Mouse (Mus musculus): ENCODE measurements around the gene Olfr97. TPM values are rescaled to one million over a fixed set of nuclear protein-coding genes. Genes with fewer than 3 reads are reported as not detected.

Olfr97 gene
- total and polyA plus RNA-seq, 2 experiments from 2014 or later, result not detected

- H3K4me3 ChIP-seq (ENCODE audit: low read depth, low read length), result no peak overlapping the region
- ATAC-seq (ENCODE audit: low FRiP score) (no peak), DNase-seq (ENCODE audit: low spot score) (peak; percentile 16)
- no peak overlapping the region for H3K9ac ChIP-seq (replicated peaks; ENCODE audit: low read length, poor library complexity, severe bottlenecking)
- H3K4me2 ChIP-seq (ENCODE audit: low read depth, low read length, poor library complexity, severe bottlenecking), result no peak overlapping the region
- WGBS, result 25% methylated on average over 1 of the region's 1 CpGs
- H3K27ac ChIP-seq (ENCODE audit: low read depth, low read length), result no peak overlapping the region
- peak; percentile 50 for TF ChIP-seq CTCF (IDR thresholded peaks at IDR 0.05)
- H3K36me3 ChIP-seq (ENCODE audit: insufficient read depth, low read length), result no peaks in the 10 kb centered on the region
- no peaks in the 10 kb centered on the region for H3K4me1 ChIP-seq (ENCODE audit: insufficient read depth, low read length)
- H3K27me3 ChIP-seq (ENCODE audit: insufficient read depth, low read length), result no peaks in the 10 kb centered on the region
- H3K9me3 ChIP-seq (ENCODE audit: low read length), result no peaks in the 10 kb centered on the region
Measured at GRCm38 (mm10) chr17:37221879-37222278, 15.3 kb downstream of the Olfr97 start.

DNA sequence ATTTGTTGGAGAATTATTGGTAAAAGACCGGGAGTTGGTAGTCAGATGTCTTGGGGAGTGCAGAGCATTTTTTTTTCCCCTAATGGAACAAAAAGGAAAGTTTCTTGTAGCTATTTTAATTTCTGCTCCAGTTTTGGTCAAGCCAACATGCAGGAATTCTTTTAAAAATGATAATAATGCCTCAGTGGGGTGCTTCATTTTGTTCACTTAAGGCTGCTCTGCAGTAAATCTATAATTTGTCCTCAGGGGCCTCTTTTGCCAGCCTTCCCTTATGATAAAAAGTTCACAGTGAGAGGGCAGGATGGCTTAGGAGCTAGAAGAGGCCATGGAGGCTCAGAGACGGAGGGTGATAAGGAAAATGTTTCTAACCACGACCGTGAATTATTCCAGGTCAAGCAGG is 17.3 kb downstream of the Olfr97 start, which contains the start of gene Olfr96:
Olfr96 (plus strand) TSS at position 301 of the 400 bp plus-strand sequence.
- Histone ChIP-seq H3K36me3 (ENCODE audit: insufficient read depth, low read length) (no peaks in the 10 kb centered on the region), H3K27me3 (ENCODE audit: insufficient read depth, low read length) (no peaks in the 10 kb centered on the region), H3K4me3 (ENCODE audit: low read depth, low read length) (no peak within 1 kb of the TSS), H3K9me3 (ENCODE audit: low read length) (no peaks in the 10 kb centered on the region), H3K4me2 (ENCODE audit: low read depth, low read length, poor library complexity, severe bottlenecking) (no peak within 1 kb of the TSS), H3K4me1 (ENCODE audit: insufficient read depth, low read length) (no peaks in the 10 kb centered on the region), H3K27ac (ENCODE audit: low read depth, low read length) (no peak within 1 kb of the TSS), H3K9ac (replicated peaks; ENCODE audit: low read length, poor library complexity, severe bottlenecking) (no peak within 1 kb of the TSS)
- 64% methylated on average over 4 of the region's 4 CpGs for WGBS
- DNase-seq (ENCODE audit: low spot score), result no peak
- no peak for ATAC-seq (ENCODE audit: low FRiP score)
- no peak for TF ChIP-seq CTCF (IDR thresholded peaks at IDR 0.05)

DNA sequence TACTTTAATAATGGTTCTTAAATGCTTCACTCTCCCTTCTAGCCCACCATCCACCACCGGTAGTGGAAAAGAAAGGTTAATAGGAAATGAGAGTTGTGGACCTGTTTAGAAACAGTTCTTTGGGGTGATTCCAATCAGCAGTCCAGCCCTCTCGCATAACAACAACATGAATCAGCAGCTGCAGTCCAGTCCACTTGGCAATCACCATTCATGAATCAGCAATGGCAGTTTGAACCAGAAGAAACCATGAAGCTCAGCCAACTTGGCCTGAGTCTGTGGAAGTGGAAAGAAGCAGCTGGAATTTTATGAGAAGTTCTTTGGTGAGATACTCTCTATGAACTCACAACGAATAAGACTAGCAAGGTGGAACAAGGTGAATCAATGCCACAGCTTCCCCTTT is 18.6 kb downstream of the Olfr97 start:
- no peak for ATAC-seq (ENCODE audit: low FRiP score)

DNA sequence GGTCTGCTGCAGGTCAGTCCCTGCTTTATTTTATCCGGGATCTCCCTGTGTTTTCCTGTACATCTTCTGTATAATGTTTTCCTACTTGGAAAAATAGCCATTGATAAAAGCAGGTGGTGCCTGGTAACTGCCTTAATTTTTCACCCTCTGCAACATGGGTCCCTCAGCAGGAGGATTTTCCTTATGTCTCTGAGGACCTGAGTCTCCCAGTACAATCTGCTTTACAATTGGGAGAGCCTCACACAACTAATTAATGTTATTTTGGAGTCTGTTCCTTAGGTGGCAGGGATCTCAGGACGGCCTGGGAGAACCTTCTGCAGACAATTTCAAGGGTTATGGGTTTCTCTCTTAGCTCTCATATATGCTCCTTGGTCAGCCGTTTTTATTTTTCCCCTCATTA is 24.1 kb downstream of the Olfr97 start, which contains the start of gene Olfr95:
Olfr95 (minus strand) TSS at position 101 of the 400 bp plus-strand sequence.
- DNase-seq (ENCODE audit: low spot score) (no peak), ATAC-seq (ENCODE audit: low FRiP score) (no peak)
- no peak within 1 kb of the TSS for H3K4me2 ChIP-seq (ENCODE audit: low read depth, low read length, poor library complexity, severe bottlenecking)
- WGBS, result 75% methylated on average over 3 of the region's 3 CpGs
- no peaks in the 10 kb centered on the region for H3K27me3 ChIP-seq (ENCODE audit: insufficient read depth, low read length)
- H3K4me1 ChIP-seq (ENCODE audit: insufficient read depth, low read length), result no peaks in the 10 kb centered on the region
- H3K27ac ChIP-seq (ENCODE audit: low read depth, low read length), result no peak within 1 kb of the TSS
- no peak within 1 kb of the TSS for H3K4me3 ChIP-seq (ENCODE audit: low read depth, low read length)
- no peak within 1 kb of the TSS for H3K9ac ChIP-seq (replicated peaks; ENCODE audit: low read length, poor library complexity, severe bottlenecking)
- no peaks in the 10 kb centered on the region for H3K36me3 ChIP-seq (ENCODE audit: insufficient read depth, low read length)
- H3K9me3 ChIP-seq (ENCODE audit: low read length), result no peaks in the 10 kb centered on the region
- no peak for TF ChIP-seq CTCF (IDR thresholded peaks at IDR 0.05)

More for the DNA sequence above, 18.6 kb downstream of the Olfr97 start:
- Histone ChIP-seq H3K4me2 (ENCODE audit: low read depth, low read length, poor library complexity, severe bottlenecking) (no peak overlapping the region), H3K9me3 (ENCODE audit: low read length) (no peaks in the 10 kb centered on the region), H3K9ac (replicated peaks; ENCODE audit: low read length, poor library complexity, severe bottlenecking) (no peak overlapping the region), H3K27ac (ENCODE audit: low read depth, low read length) (no peak overlapping the region), H3K27me3 (ENCODE audit: insufficient read depth, low read length) (no peaks in the 10 kb centered on the region), H3K4me1 (ENCODE audit: insufficient read depth, low read length) (no peaks in the 10 kb centered on the region), H3K4me3 (ENCODE audit: low read depth, low read length) (no peak overlapping the region), H3K36me3 (ENCODE audit: insufficient read depth, low read length) (no peaks in the 10 kb centered on the region)
- 83% methylated on average over 3 of the region's 3 CpGs for WGBS
- no peak for TF ChIP-seq CTCF (IDR thresholded peaks at IDR 0.05)
- no peak for DNase-seq (ENCODE audit: low spot score)

GRCm38 (mm10) chr17:37210884-37211768 is 26.0 kb downstream of the Olfr97 start:
- H3K9me3 ChIP-seq (ENCODE audit: low read length), result no peaks in the 10 kb centered on the region
- no peak overlapping the region for H3K27ac ChIP-seq (ENCODE audit: low read depth, low read length)
- peak overlapping the region; percentile 62 for H3K9ac ChIP-seq (replicated peaks; ENCODE audit: low read length, poor library complexity, severe bottlenecking)
- peak overlapping the region; percentile 39 for H3K4me3 ChIP-seq (ENCODE audit: low read depth, low read length)
- peak; percentile 85 for ATAC-seq (ENCODE audit: low FRiP score)
- H3K4me1 ChIP-seq (ENCODE audit: insufficient read depth, low read length), result no peaks in the 10 kb centered on the region
- H3K27me3 ChIP-seq (ENCODE audit: insufficient read depth, low read length), result no peaks in the 10 kb centered on the region
- peak overlapping the region; percentile 58 for H3K4me2 ChIP-seq (ENCODE audit: low read depth, low read length, poor library complexity, severe bottlenecking)
- peak; percentile 44 for DNase-seq (ENCODE audit: low spot score)
- 26% methylated on average over 40 of the region's 40 CpGs for WGBS
- TF ChIP-seq CTCF (IDR thresholded peaks at IDR 0.05), result peak; percentile 43; the same call in 1 of the 2 replicates
- H3K36me3 ChIP-seq (ENCODE audit: insufficient read depth, low read length), result no peaks in the 10 kb centered on the region

- Histone ChIP-seq H3K4me3 (ENCODE audit: low read depth, low read length) (no peak overlapping the region), H3K9me3 (ENCODE audit: low read length) (no peaks in the 10 kb centered on the region), H3K36me3 (ENCODE audit: insufficient read depth, low read length) (no peaks in the 10 kb centered on the region), H3K27me3 (ENCODE audit: insufficient read depth, low read length) (no peaks in the 10 kb centered on the region), H3K27ac (ENCODE audit: low read depth, low read length) (no peak overlapping the region), H3K4me2 (ENCODE audit: low read depth, low read length, poor library complexity, severe bottlenecking) (no peak overlapping the region), H3K9ac (replicated peaks; ENCODE audit: low read length, poor library complexity, severe bottlenecking) (no peak overlapping the region), H3K4me1 (ENCODE audit: insufficient read depth, low read length) (no peaks in the 10 kb centered on the region)
- no peak for DNase-seq (ENCODE audit: low spot score)
- TF ChIP-seq CTCF (IDR thresholded peaks at IDR 0.05), result no peak
- 31% methylated on average over 3 of the region's 3 CpGs for WGBS
- ATAC-seq (ENCODE audit: low FRiP score), result peak; percentile 36
Measured at GRCm38 (mm10) chr17:37203917-37204236, 33.3 kb downstream of the Olfr97 start.

All from midbrain, postnatal 0 days (tissue).